Mouse (Mus musculus): ENCODE data around the gene Uqcrfs1. TPM values are rescaled to one million over a fixed set of nuclear protein-coding genes. Genes with fewer than 3 reads are reported as not detected.
A peak's percentile ranks its signal among the peaks of the same experiment; 100 is the strongest.

Uqcrfs1 gene
- total RNA-seq (2017) = 92.1 and 118 TPM in 2 replicates

GRCm38 (mm10) chr13:30544856-30545604 is at the start of gene Uqcrfs1:
Gene Uqcrfs1 (minus strand): TSS chr13:30545362.
- peak; percentile 90 for ATAC-seq (replicated peaks; ENCODE audit: low read depth, poor library complexity, severe bottlenecking)

DNA sequence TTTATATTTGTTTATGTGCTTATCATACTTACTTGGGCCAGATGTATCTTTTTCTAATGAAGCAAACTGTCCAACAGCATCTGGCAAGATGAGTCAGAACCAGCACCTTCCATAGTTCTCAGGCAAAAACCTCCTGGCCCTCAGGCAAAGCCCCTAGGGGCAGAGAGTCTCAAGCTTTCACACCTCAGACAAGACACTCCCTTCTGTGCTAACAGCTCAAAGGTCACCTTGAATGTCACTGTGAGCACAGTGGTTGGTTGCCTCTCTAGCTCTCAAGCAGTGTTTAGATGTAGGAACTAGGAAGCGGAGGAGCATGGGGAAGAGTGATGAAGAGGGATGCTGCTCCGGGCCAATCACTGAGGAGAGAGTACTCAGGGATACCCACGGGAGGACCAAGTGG is 40.6 kb upstream of the Uqcrfs1 start:
- no peak for ATAC-seq (replicated peaks; ENCODE audit: low read depth, poor library complexity, severe bottlenecking)

DNA sequence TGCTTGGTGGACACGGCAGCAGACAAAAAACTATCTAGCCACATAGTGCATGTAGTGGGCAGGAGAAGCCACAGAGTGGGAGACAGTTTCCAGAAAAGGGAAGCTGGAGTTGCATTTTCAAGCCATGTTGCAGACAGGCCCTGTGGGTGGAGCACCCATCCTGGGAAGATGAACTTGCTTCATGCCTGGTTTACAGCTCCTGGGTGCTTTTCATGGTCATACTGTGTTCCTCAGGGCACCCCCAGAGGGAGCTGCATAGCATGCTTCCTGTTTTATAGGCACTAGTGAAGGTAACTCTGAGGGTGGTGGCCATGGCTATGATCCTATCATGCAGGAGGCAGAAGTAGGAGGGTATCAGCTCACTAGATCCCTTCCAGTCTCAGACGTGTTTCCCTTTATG is 37.4 kb upstream of the Uqcrfs1 start:
- peak; percentile 84 for ATAC-seq (replicated peaks; ENCODE audit: low read depth, poor library complexity, severe bottlenecking)

DNA sequence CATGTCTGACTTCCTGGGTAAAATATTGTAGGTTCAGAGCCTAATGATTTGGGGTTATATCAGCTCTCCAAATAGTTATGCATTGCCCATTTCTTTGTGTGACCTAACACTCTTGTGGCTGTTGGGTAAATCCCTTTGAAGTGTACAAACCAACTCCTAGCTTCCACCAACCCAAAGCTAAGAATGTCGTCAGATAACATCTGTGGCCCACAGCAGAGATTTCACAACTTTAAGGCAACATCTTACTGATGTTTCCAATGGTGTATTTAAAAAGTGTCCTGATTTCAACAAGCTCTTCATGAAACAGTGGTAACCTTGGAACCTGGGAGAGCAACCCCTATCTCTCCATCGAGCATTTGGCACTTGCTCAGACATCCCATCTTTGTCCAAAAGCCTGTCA is 33.6 kb upstream of the Uqcrfs1 start:
- no peak for ATAC-seq (replicated peaks; ENCODE audit: low read depth, poor library complexity, severe bottlenecking)

GRCm38 (mm10) chr13:30576819-30577218 is 31.7 kb upstream of the Uqcrfs1 start:
- ATAC-seq (replicated peaks; ENCODE audit: low read depth, poor library complexity, severe bottlenecking) = peak; percentile 54

GRCm38 (mm10) chr13:30572971-30573370 is 27.8 kb upstream of the Uqcrfs1 start:
- peak; percentile 69 for ATAC-seq (replicated peaks; ENCODE audit: low read depth, poor library complexity, severe bottlenecking)

GRCm38 (mm10) chr13:30570182-30570581 is 25.0 kb upstream of the Uqcrfs1 start:
- no peak for ATAC-seq (replicated peaks; ENCODE audit: low read depth, poor library complexity, severe bottlenecking)

- ATAC-seq (replicated peaks; ENCODE audit: low read depth, poor library complexity, severe bottlenecking) = no peak
Observed at GRCm38 (mm10) chr13:30567571-30567970, 22.4 kb upstream of the Uqcrfs1 start.

GRCm38 (mm10) chr13:30566767-30567166 is 21.6 kb upstream of the Uqcrfs1 start:
- ATAC-seq (replicated peaks; ENCODE audit: low read depth, poor library complexity, severe bottlenecking) = peak; percentile 95

DNA sequence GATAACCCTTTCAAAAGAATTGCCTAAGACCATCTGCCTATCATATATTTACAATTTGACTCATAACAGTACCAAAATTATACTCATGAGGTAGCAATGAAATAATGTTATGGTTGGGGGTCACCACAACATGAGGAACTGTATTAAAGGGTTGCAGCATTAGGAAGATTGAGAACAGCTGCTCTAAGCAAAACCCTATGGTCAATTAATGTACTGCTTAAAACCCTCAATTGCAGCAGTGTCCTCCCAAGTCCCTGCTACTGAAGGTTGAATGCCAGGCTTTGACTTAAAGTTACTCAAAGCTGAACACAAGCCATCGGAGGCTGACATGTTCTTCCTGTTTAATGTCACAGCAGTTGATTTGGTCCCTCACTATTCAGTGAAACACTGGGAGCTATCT is 15.4 kb upstream of the Uqcrfs1 start:
- no peak for ATAC-seq (replicated peaks; ENCODE audit: low read depth, poor library complexity, severe bottlenecking)

DNA sequence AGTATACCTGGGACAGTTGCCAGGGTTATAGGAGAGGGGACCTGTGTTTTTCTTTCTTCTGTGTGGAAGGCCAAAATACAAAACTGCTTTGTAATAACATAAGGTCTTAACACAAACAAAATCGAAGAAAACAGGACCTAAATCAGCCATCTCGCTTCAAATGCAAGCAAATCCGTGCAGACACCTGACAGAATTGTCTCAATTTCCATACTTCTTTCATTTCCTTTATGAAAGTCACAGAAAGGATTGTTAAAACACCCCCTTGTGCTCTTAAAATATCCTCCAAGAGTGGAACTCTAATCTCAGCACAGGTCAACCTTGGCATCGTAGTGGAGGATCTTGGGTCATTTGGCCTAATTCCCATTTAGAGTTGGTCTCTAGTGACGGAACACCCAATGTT is 14.9 kb upstream of the Uqcrfs1 start:
- ATAC-seq (replicated peaks; ENCODE audit: low read depth, poor library complexity, severe bottlenecking) = no peak

DNA sequence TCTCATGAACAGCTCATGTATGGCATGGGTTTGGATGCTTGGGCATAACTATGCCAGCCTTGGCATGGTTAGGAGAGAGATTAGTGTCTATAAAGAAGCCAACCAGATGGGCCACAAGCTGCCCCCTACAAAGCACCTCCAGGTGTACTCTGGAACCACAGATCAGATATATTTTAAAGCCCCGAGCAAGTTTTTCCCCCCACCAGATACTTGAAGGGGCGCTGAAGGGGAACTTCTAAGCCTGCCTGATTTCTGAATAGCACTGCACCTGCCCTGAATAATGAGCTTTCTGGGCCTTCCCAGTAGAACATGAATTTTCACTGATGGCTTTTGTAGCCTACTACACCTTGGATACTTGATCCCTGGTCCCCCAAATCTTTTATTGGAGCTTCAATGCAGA is 12.6 kb upstream of the Uqcrfs1 start:
- no peak for ATAC-seq (replicated peaks; ENCODE audit: low read depth, poor library complexity, severe bottlenecking)

DNA sequence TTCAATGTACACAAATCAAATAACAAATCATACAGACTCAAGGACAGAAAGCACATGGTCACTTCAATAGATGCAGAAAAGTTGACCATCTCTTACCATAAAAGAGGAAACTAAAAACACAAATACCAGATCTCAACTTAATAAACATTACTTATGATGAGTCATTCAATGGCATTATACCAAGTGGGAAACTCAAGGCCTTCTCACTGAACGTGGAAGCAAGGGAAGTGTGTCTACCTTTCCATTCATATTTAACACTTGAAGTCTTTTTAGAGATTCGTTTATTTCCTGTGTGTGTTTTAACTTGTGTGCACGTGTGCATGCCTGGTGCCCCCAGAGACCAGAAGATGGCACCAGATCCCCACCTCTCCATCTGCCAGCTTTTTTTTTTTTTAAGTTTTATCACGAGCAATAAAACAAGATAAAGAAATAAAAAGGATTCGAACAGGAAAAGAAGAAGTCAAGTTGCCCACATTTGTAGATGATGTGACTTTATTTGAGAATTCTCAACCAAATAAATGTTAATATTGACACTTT is 8.0 kb upstream of the Uqcrfs1 start:
- no peak for ATAC-seq (replicated peaks; ENCODE audit: low read depth, poor library complexity, severe bottlenecking)

DNA sequence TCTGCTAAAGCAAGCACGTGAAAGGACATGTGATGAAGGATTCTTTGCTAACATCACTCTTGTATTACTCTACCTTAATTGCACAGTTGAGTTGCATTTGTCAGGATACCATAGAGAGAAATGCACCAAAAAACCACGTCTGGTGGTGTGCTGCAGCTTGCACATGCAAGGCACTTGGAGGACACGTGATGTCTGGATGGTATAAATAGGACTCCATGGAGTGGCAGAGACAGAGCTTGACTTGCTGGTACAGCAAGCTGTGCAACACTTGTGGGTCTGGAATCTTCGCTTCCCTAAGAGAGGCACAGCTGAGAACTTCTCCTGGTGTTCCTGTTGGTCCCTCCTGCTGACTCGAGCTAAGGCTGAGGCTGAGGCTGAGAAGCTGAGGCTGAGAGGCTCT is 4.2 kb upstream of the Uqcrfs1 start:
- no peak for ATAC-seq (replicated peaks; ENCODE audit: low read depth, poor library complexity, severe bottlenecking)

DNA sequence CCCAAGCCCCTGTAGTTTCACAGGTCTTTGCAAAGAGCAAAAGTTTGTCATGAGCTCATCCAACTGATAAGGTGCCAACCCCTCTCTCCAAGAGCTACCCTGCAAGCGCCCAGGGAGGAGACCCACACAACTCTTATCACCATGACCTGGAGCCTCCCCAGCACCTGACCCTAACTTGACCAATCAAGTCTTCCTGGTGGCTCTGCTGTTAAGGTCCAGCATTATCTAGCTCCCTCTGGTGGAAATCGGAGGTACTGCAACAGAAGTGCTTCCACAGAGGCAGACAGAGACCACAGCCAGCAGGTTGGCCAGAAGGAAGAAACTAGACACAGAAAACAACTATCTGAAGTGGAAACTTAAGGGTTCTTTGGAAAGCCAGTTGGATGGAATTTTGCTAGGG is 3.7 kb upstream of the Uqcrfs1 start:
- ATAC-seq (replicated peaks; ENCODE audit: low read depth, poor library complexity, severe bottlenecking) = peak; percentile 69

DNA sequence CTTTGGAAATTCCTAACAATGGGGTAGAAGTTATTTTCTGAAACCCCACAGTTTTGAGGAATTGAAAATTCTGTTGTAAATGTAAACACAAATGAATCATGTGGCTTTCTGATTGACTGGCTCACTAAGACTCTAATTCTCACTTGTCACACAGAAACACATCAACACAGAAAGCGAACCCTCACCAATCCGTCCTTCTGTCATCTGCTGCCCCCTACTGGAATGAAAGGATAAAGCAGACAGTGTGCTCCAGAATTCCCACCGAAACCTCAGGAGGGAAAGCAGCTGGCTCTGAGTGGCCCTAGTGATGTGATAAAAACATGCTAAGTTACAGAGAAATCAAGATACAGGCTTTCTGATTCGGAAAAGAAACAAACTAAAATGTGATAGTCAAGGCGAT is 14.4 kb downstream of the Uqcrfs1 start:
- ATAC-seq (replicated peaks; ENCODE audit: low read depth, poor library complexity, severe bottlenecking) = peak; percentile 81

GRCm38 (mm10) chr13:30524961-30525360 is 20.2 kb downstream of the Uqcrfs1 start:
- ATAC-seq (replicated peaks; ENCODE audit: low read depth, poor library complexity, severe bottlenecking) = no peak

DNA sequence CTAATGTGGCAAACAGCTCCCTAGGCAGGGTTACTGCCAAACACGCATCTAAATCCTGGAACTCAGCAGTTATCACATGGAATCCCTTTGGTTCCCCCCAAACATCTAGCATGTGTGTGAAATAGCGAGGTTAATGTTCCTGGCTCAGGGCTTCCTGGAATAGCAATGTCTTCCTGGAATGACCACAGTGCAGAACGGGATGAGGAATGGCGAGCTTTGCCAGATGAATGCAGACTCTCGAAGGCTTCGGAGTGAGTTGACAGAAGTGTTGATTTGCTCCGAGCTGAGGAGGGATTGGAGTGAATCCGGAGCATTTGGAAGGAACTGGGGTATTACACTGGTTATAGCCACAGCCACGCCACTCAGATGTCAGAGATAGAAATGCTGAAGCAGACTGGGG is 21.2 kb downstream of the Uqcrfs1 start:
- ATAC-seq (replicated peaks; ENCODE audit: low read depth, poor library complexity, severe bottlenecking) = no peak

- no peak for ATAC-seq (replicated peaks; ENCODE audit: low read depth, poor library complexity, severe bottlenecking)
Observed at GRCm38 (mm10) chr13:30523246-30523891, 21.8 kb downstream of the Uqcrfs1 start.

DNA sequence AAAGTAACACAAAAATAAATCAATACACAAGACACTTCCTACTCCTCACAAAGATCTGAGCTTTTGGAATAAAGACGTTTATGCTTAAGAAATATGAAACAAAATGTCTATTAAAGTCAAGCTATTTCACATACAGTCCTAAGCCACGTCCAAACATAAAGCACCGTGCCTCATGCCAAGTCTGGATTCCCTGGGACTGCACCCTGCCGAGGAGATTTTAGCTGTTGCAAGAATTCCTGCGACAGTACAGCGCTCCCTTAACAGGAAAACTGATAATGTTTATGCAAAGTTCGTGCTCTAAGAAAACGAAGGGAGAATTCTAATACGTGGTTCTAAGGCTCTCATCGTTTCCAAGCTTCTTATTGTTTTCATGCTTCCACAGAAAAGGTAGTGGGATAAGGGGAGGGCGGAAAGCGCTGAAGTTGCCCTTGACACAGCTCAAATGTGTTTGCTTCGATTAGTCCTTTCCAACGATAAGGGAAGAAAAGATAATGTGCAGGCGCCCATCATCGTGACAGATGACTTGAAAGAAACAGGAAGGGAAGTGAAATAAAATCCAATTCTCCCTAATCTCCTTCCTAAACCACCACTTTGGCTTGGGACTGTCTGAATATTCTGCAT is 23.8 kb downstream of the Uqcrfs1 start:
- ATAC-seq (replicated peaks; ENCODE audit: low read depth, poor library complexity, severe bottlenecking) = no peak

- ATAC-seq (replicated peaks; ENCODE audit: low read depth, poor library complexity, severe bottlenecking) = no peak
Observed at GRCm38 (mm10) chr13:30518191-30518590, 27.0 kb downstream of the Uqcrfs1 start.

Measured in common myeloid progenitor, adult 5-6 weeks (primary cell).